Mouse (Mus musculus): Measurements from ENCODE around the gene Rras2.

The Rras2 gene

GRCm38 (mm10) chr7:114028828-114029227, 88.8 kb downstream of the Rras2 start:
- DNase-seq (ENCODE audit: low spot score in 2 of 2) = no peak

- peak in 1 of 2 experiments; percentile 57 for DNase-seq (ENCODE audit: low spot score in 2 of 2)
These were observed 90.2 kb downstream of the Rras2 start for GRCm38 (mm10) chr7:114027406-114027805.

DNA sequence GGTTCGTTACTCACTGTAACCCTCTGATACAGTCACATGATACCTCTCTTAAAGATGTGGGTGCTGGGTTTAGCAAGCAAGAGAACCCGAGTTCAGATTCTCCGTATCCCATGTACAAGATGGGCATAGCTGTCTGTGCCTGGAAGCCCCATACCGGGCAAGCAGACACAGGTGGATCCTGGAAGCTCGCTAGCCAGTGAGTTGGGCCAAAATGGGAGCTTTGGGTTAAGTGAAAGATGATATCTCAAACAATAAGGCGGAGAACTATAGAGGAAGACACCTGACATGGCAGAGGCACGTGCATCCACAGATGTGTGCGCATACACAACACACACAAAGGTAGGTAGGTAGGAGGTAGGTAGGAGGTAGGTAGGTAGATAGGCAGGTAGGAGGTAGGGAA, 90.7 kb downstream of the Rras2 start:
- no peak for DNase-seq (ENCODE audit: low spot score in 2 of 2)

DNA sequence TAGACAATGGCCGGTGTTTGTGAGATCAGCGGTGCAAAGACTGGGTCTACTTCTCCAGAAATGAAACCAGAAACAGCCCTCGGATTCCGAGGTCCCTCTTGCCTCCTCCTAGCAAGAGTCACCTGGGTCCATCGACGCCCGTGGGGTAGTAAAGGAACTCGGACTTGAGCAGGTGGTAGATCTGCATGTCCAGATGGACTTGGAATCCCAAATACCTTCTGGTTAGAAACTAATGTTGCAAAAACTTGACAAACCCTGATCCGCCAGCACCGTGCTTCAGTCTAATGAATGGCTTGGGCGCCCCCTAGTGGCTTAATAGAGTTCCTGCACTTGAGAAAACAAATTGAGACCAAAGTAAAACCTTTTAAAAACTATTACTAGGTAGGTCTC, 96.9 kb downstream of the Rras2 start:
- DNase-seq (ENCODE audit: low spot score in 2 of 2) = peak; percentile 47 to 75

GRCm38 (mm10) chr7:114020057-114020703, 97.4 kb downstream of the Rras2 start:
- no peak for DNase-seq (ENCODE audit: low spot score in 2 of 2)

DNA sequence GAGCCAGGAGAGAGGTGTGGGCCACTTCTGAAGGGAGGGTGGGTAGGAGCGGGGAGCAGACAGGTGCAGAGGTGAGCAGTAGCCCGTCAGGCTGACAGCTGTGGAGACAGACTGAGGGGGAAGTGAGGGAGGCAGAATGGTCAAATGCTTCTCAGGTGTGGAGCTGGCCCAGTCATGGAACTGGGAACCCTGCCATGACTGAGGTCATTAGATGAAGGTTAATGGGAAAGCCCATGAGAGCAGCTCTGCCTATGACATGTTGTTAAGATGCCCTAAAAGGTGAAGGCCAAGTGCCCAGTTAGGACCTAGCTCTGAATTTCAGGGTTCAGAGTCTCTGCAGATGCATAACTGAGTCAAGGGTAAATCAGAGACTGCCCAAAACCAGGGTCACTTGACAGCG, 98.7 kb downstream of the Rras2 start:
- DNase-seq (ENCODE audit: low spot score in 2 of 2) = no peak

GRCm38 (mm10) chr7:114016001-114016949, 101.3 kb downstream of the Rras2 start:
- DNase-seq (ENCODE audit: low spot score in 2 of 2) = no peak

GRCm38 (mm10) chr7:114011726-114012443, 105.7 kb downstream of the Rras2 start:
- DNase-seq (ENCODE audit: low spot score in 2 of 2) = no peak

DNA sequence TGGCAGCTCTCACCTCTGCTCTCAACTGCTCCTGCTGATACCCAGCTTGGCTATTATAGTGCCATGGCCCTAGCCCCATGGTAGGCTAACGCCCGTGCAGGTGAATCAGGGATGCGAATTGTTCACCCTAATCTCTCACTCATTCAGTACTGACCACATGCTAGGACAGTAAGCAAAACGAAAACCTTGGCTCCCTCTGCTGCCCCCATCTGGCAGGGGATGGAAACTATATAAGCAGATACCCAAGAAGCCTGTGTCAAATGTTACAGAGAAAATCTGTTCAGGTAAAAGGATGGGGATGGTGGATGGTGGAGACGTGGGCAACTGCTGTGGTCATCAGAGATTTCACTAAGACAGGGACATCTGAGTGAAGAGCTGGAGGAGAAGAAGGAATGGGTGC, 110.0 kb downstream of the Rras2 start:
- peak in 1 of 2 experiments; percentile 32 for DNase-seq (ENCODE audit: low spot score in 2 of 2)

DNA sequence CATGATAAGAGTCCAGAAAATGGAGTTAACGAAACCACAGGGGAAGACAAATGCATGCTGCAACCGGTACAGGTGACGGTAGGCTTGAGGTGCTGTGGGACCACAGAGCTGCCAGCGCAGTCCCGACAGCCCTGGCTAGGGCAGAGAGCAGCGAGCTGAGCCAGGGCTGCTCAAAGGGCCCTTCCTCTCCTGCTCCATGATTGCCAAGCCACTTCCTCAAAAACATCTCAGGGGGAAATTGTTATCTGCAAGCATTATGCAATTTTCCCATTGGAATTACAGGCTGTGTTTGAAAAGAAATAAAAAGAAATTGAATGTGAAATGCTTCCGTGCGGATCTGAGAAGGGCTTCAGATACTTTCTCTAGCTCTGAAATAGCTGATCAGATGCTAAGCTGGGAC, 111.1 kb downstream of the Rras2 start:
- DNase-seq (ENCODE audit: low spot score in 2 of 2) = no peak

GRCm38 (mm10) chr7:114005499-114005898, 112.1 kb downstream of the Rras2 start:
- DNase-seq (ENCODE audit: low spot score in 2 of 2) = no peak

DNA sequence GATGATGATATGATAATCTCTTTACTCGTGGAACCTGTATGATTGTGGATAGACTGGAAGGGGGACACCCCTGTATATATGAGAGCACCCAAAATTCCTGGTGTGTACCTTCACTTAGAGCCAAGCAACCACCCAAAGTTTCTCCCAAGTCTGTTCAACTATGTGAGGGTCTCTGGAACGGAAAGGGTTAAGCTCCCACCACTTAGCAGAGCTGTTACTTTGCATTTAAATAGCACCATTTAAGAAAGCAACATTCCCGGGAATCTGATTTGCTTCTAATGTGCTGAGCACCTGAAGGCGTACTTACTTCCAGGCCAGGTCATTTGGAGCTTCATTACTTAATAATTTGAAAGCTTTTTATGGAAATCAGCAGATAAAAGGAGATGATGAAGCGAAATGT, 113.4 kb downstream of the Rras2 start:
- no peak for DNase-seq (ENCODE audit: low spot score in 2 of 2)

DNA sequence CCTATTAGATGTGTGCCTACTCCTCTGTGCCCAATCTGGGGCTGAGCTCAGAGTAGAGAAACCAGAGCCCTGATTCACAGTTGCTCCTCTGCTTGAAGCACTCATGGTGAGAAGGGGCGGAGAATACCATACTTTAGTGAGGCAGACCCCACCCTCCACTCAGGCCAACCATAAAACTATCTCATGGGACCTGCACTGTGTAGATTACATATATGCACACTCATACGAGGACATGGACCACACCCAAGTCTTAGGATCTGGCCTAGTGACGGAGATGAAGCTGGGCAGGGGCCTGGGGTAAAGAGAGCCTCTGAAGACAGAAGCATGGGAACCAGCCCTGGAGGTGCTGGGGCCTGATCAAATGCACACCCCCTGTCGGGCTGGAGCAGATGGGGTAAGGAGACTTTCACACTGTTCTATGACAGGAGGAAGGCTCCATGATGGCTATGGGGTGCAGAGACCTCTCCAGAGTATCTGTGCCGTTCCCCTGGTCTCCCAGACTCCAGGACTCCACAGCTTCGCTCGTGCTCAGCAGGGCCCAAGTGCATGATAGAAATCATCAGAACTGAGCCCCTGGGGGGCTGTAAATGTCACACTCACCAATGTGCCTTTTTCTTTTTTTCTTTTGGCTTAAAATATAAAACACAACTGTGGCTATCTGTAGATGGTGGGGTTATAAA, 119.8 kb downstream of the Rras2 start:
- DNase-seq (ENCODE audit: low spot score in 2 of 2) = no peak
